Mouse (Mus musculus): ENCODE results near the gene Isoc2b. TPM values are rescaled to one million over a fixed set of nuclear protein-coding genes. Genes with fewer than 3 reads are reported as not detected.

Gene Isoc2b
- polyA plus RNA-seq, 1 experiment from 2014 or later = 4.2 TPM

DNA sequence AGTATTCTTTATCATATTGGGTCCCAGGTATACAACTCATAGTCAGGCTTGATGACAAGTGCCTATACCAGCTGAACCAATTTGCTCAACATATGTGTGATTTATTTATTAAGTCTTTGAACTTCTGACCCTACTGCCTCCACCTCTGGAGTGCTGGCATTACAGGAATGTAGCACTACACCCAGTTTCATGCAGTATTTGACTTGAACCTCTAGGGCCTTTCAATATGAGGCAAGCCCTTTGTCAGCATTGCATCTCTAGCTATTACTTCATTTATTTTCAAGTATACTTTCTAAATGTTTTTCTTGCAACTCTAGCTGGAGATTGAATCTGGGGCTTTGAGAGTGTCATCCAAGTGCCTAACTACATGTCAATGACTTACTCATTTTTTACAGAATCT, 67.8 kb downstream of the Isoc2b start:
- Histone ChIP-seq H3K4me2 (no peak overlapping the region), H3K27me3 (no peaks in the 10 kb centered on the region), H3K4me1 (replicated peaks) (no peaks in the 10 kb centered on the region), H3K9me3 (no peaks in the 10 kb centered on the region), H3K27ac (no peak overlapping the region), H3K4me3 (replicated peaks) (no peak overlapping the region), H3K9ac (replicated peaks) (no peak overlapping the region), H3K36me3 (peaks cover 48% of the 10 kb centered on the region)
- no peak for ATAC-seq (ENCODE audit: insufficient number of reproducible peaks, insufficient read depth, low FRiP score, low TSS enrichment, low read depth)

GRCm38 (mm10) chr7:4795767-4796433, 74.2 kb downstream of the Isoc2b start:
- Histone ChIP-seq H3K9me3 (no peaks in the 10 kb centered on the region), H3K4me2 (no peak overlapping the region), H3K36me3 (peaks cover 46% of the 10 kb centered on the region), H3K4me3 (replicated peaks) (no peak overlapping the region), H3K27ac (no peak overlapping the region), H3K9ac (replicated peaks) (no peak overlapping the region), H3K27me3 (no peaks in the 10 kb centered on the region), H3K4me1 (replicated peaks) (peaks cover 12% of the 10 kb centered on the region)
- 77% methylated on average over 7 of the region's 7 CpGs for WGBS
- ATAC-seq (ENCODE audit: insufficient number of reproducible peaks, insufficient read depth, low FRiP score, low TSS enrichment, low read depth) = no peak

Other genes with a start within 250 kb of the Isoc2b start
- 1.9 and 2.4 TPM in 2 replicates for gene Tmem86b, start 238.8 kb downstream of the Isoc2b start, polyA plus RNA-seq (2016; fragmentation: Nextera tagmentation; extraction: Ambion mirVana)
- 10.6 and 14.8 TPM in 2 replicates for gene Ppp6r1, start 211.2 kb downstream of the Isoc2b start, polyA plus RNA-seq (2016; fragmentation: Nextera tagmentation; extraction: Ambion mirVana)
- gene Hspbp1, start 185.2 kb downstream of the Isoc2b start, polyA plus RNA-seq (2016; fragmentation: Nextera tagmentation; extraction: Ambion mirVana) = 107 and 111 TPM in 2 replicates
- 2.4 and 3.6 TPM in 2 replicates for gene Brsk1, start 179.7 kb downstream of the Isoc2b start, polyA plus RNA-seq (2016; fragmentation: Nextera tagmentation; extraction: Ambion mirVana)
- gene Tmem150b, start 145.0 kb downstream of the Isoc2b start, polyA plus RNA-seq (2016; fragmentation: Nextera tagmentation; extraction: Ambion mirVana) = 0.13 and 0.26 TPM in 2 replicates
- 67.3 and 73.3 TPM in 2 replicates for gene Kmt5c, start 130.1 kb downstream of the Isoc2b start, polyA plus RNA-seq (2016; fragmentation: Nextera tagmentation; extraction: Ambion mirVana)
- 61.5 and 70.0 TPM in 2 replicates for gene Cox6b2, start 117.2 kb downstream of the Isoc2b start, polyA plus RNA-seq (2016; fragmentation: Nextera tagmentation; extraction: Ambion mirVana)
- not detected in 2 replicates for gene Fam71e2, start 99.0 kb downstream of the Isoc2b start, polyA plus RNA-seq (2016; fragmentation: Nextera tagmentation; extraction: Ambion mirVana)
- not detected in 2 replicates for gene Il11, start 87.4 kb downstream of the Isoc2b start, polyA plus RNA-seq (2016; fragmentation: Nextera tagmentation; extraction: Ambion mirVana)
- 0.54 TPM in 1 of 2 replicates, not detected in the other for gene Tmem190, start 87.3 kb downstream of the Isoc2b start, polyA plus RNA-seq (2016; fragmentation: Nextera tagmentation; extraction: Ambion mirVana)
- 6.5 and 6.8 TPM in 2 replicates for gene Tmem238, start 80.6 kb downstream of the Isoc2b start, polyA plus RNA-seq (2016; fragmentation: Nextera tagmentation; extraction: Ambion mirVana)
- gene Rpl28, start 77.4 kb downstream of the Isoc2b start, polyA plus RNA-seq (2016; fragmentation: Nextera tagmentation; extraction: Ambion mirVana) = 396 and 399 TPM in 2 replicates
- gene Ube2s, start 57.7 kb downstream of the Isoc2b start, polyA plus RNA-seq (2016; fragmentation: Nextera tagmentation; extraction: Ambion mirVana) = 437 and 457 TPM in 2 replicates
- 0.12 and 0.21 TPM in 2 replicates for gene Shisa7, start 25.6 kb downstream of the Isoc2b start, polyA plus RNA-seq (2016; fragmentation: Nextera tagmentation; extraction: Ambion mirVana)
- 0.97 and 1.3 TPM in 2 replicates for gene Isoc2a, start 6.9 kb upstream of the Isoc2b start, polyA plus RNA-seq (2016; fragmentation: Nextera tagmentation; extraction: Ambion mirVana)
- gene Gm36210, start 36.3 kb upstream of the Isoc2b start, polyA plus RNA-seq (2016; fragmentation: Nextera tagmentation; extraction: Ambion mirVana) = not detected in 2 replicates
- gene Zfp628, start 45.0 kb upstream of the Isoc2b start, polyA plus RNA-seq (2016; fragmentation: Nextera tagmentation; extraction: Ambion mirVana) = 3.6 and 4.2 TPM in 2 replicates
- gene Nat14, start 51.8 kb upstream of the Isoc2b start, polyA plus RNA-seq (2016; fragmentation: Nextera tagmentation; extraction: Ambion mirVana) = 3.1 and 4.4 TPM in 2 replicates
- gene Ssc5d, start 55.5 kb upstream of the Isoc2b start, polyA plus RNA-seq (2016; fragmentation: Nextera tagmentation; extraction: Ambion mirVana) = 2.5 and 3.1 TPM in 2 replicates
- 0.29 and 0.51 TPM in 2 replicates for gene Sbk2, start 94.1 kb upstream of the Isoc2b start, polyA plus RNA-seq (2016; fragmentation: Nextera tagmentation; extraction: Ambion mirVana)
- gene Sbk3, start 100.9 kb upstream of the Isoc2b start, polyA plus RNA-seq (2016; fragmentation: Nextera tagmentation; extraction: Ambion mirVana) = not detected in 2 replicates
- gene Zfp579, start 125.9 kb upstream of the Isoc2b start, polyA plus RNA-seq (2016; fragmentation: Nextera tagmentation; extraction: Ambion mirVana) = 34.0 and 39.9 TPM in 2 replicates
- 7.1 and 7.8 TPM in 2 replicates for gene Zfp524, start 144.2 kb upstream of the Isoc2b start, polyA plus RNA-seq (2016; fragmentation: Nextera tagmentation; extraction: Ambion mirVana)
- 57.9 and 58.9 TPM in 2 replicates for gene Fiz1, start 144.4 kb upstream of the Isoc2b start, polyA plus RNA-seq (2016; fragmentation: Nextera tagmentation; extraction: Ambion mirVana)
- gene Gm44973, start 145.2 kb upstream of the Isoc2b start, polyA plus RNA-seq (2016; fragmentation: Nextera tagmentation; extraction: Ambion mirVana) = 1.2 TPM in 1 of 2 replicates, not detected in the other
- gene Zfp865, start 150.1 kb upstream of the Isoc2b start, polyA plus RNA-seq (2016; fragmentation: Nextera tagmentation; extraction: Ambion mirVana) = 7.0 and 8.1 TPM in 2 replicates
- gene Ccdc106, start 150.3 kb upstream of the Isoc2b start, polyA plus RNA-seq (2016; fragmentation: Nextera tagmentation; extraction: Ambion mirVana) = 27.3 and 27.5 TPM in 2 replicates
- gene 4632433K11Rik, start 163.9 kb upstream of the Isoc2b start, polyA plus RNA-seq (2016; fragmentation: Nextera tagmentation; extraction: Ambion mirVana) = not detected in 2 replicates
- 4.7 and 5.2 TPM in 2 replicates for gene Zfp784, start 168.2 kb upstream of the Isoc2b start, polyA plus RNA-seq (2016; fragmentation: Nextera tagmentation; extraction: Ambion mirVana)
- 29.3 and 39.6 TPM in 2 replicates for gene Zfp580, start 181.3 kb upstream of the Isoc2b start, polyA plus RNA-seq (2016; fragmentation: Nextera tagmentation; extraction: Ambion mirVana)
- 171 and 175 TPM in 2 replicates for gene U2af2, start 191.9 kb upstream of the Isoc2b start, polyA plus RNA-seq (2016; fragmentation: Nextera tagmentation; extraction: Ambion mirVana)
- 62.8 and 67.3 TPM in 2 replicates for gene Epn1, start 210.0 kb upstream of the Isoc2b start, polyA plus RNA-seq (2016; fragmentation: Nextera tagmentation; extraction: Ambion mirVana)
- gene Rfpl4, start 246.7 kb upstream of the Isoc2b start, polyA plus RNA-seq (2016; fragmentation: Nextera tagmentation; extraction: Ambion mirVana) = 0.14 TPM in 1 of 2 replicates, not detected in the other